Mouse (Mus musculus): ENCODE results near the gene Arhgef7. TPM values are rescaled to one million over a fixed set of nuclear protein-coding genes. Genes with fewer than 3 reads are reported as not detected.

Arhgef7 gene
- polyA plus RNA-seq, 1 experiment from 2014 or later: 31.6 TPM

DNA sequence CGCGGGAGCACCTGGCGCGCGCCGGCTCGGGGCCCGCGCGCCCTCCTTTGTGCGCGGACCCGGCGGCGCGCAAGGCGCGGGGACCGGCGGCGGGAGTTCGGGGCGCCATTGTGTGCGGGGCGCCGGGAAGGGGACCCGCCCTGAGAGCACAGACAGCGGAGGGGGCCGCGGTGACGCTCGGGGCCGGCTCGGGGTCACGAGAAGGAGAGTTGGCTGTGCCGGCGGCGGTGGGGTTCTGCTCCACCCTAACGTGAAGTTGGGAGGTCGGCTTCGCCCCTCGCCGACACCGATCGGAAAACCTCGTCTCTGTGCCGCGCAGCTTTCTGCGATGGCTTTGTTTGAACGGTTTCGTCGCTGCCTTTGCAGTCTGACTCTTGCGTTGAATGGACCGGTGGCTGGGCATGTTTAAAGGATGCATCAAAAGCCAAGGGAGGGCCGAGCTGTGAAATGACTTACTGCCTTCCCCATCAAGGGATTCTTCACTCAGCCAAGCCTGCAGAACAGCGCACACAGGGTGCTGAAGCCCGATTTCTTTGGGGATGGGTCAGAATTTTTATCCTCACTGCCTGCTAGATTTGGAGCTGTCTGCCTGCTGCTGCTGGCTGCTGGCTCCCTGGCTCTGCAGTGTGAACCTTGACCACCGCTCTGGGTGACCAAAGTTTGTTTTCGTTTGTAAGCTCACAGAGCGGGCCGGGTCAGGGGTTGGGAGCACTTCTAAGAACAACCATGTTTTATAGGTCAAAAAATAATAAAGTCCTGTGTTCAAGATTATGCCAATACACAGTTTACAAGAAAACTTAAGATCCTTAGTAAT is 1.2 kb downstream of the Arhgef7 start:
- no peaks in the 10 kb centered on the region for H3K9me3 ChIP-seq (ENCODE audit: low read length)
- no peak overlapping the region for H3K27ac ChIP-seq (ENCODE audit: low read length)
- H3K4me1 ChIP-seq (ENCODE audit: insufficient read depth, low read depth, low read length): no peaks in the 10 kb centered on the region
- peaks cover 39% of the 10 kb centered on the region for H3K27me3 ChIP-seq (replicated peaks; ENCODE audit: insufficient read depth, low read length)
- H3K4me3 ChIP-seq (ENCODE audit: low read depth, low read length): peak overlapping the region; percentile 55
- ATAC-seq (peak; percentile 14), DNase-seq (ENCODE audit: low spot score) (no peak)
- no peaks in the 10 kb centered on the region for H3K36me3 ChIP-seq (ENCODE audit: insufficient read depth, low read length)
- 3% methylated on average over 47 of the region's 61 CpGs for WGBS
- peak overlapping the region; percentile 91 for H3K4me2 ChIP-seq (replicated peaks; ENCODE audit: low read depth, low read length)
- TF ChIP-seq EP300 (IDR thresholded peaks at IDR 0.05): no peak
- TF ChIP-seq CTCF (IDR thresholded peaks at IDR 0.05): no peak
- H3K9ac ChIP-seq (replicated peaks; ENCODE audit: low read depth): peak overlapping the region; percentile 41; the same call in 1 of the 2 replicates

DNA sequence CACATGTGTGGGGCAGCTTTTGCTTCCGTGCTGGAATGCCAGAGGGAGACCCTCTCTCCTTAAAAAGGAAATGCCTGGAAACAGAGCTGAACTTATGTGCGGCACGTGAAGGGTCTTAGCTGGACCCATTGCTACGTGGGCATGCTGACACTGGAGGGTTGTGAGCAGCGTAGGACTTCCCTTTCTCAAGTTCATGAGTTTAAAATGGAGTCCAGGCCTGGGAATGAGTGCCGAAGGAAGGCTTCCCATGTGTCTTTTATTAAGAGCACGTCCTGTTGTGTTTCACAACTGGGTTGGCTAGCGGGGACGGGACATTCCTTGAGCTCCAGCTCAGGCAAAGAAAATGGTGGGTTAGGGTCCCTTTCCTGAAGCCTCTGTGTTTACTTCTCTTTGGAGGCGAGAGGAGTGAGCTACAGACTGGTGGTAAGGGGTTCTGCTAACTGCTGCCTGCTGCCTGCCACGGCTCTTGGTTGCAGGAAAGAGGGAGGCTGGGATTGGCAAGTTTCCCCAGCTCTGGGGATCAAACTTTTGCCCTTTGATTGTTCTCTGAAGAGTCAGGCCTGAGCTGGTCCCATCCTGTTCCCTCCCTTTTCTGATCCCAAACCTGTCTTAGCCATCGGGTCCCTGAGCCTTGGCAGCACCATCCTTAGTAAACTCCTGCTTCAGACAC is 2.9 kb downstream of the Arhgef7 start:
- ATAC-seq: peak; percentile 29; the same call in 1 of the 2 replicates
- Histone ChIP-seq H3K36me3 (ENCODE audit: insufficient read depth, low read length) (no peaks in the 10 kb centered on the region), H3K4me3 (ENCODE audit: low read depth, low read length) (no peak overlapping the region), H3K27ac (ENCODE audit: low read length) (peak overlapping the region; percentile 52; the same call in 1 of the 2 replicates), H3K4me2 (replicated peaks; ENCODE audit: low read depth, low read length) (no peak overlapping the region), H3K9ac (replicated peaks; ENCODE audit: low read depth) (no peak overlapping the region), H3K27me3 (replicated peaks; ENCODE audit: insufficient read depth, low read length) (peaks cover 34% of the 10 kb centered on the region), H3K4me1 (ENCODE audit: insufficient read depth, low read depth, low read length) (no peaks in the 10 kb centered on the region), H3K9me3 (ENCODE audit: low read length) (no peaks in the 10 kb centered on the region)
- WGBS: 50% methylated on average over 12 of the region's 12 CpGs
- peak; percentile 60 for DNase-seq (ENCODE audit: low spot score)
- TF ChIP-seq CTCF (IDR thresholded peaks at IDR 0.05) (no peak), EP300 (IDR thresholded peaks at IDR 0.05) (no peak)

DNA sequence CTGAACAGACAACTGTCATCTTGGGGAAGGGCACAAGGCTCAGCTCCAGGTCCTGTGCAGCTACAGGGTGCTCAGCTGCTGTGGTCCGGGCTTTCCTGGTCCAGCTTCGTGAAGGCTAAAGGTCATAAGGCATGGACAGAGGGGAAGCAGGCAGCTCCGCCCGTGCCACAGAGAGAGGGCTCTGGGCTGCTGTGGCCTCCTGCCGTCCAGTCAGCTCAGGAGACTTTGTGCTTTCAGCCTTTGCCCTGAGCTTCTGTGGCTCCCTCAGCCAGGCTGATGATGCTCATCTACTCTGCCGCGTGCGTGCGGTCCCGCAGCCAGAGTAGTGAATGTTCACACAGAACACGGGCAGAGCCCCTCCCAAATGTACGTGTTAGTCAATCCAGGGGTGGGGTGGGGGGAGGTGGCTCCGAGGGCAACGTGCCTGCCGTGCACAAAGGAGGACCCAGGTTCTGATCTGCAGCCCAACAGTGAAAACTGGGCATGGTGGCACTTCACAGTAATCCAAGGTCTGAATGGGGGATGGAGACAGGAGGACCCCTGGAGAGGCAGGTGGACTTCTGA is 8.2 kb downstream of the Arhgef7 start:
- no peak overlapping the region for H3K4me2 ChIP-seq (replicated peaks; ENCODE audit: low read depth, low read length)
- no peak overlapping the region for H3K4me3 ChIP-seq (ENCODE audit: low read depth, low read length)
- H3K36me3 ChIP-seq (ENCODE audit: insufficient read depth, low read length): no peaks in the 10 kb centered on the region
- ATAC-seq (no peak), DNase-seq (ENCODE audit: low spot score) (no peak)
- no peaks in the 10 kb centered on the region for H3K4me1 ChIP-seq (ENCODE audit: insufficient read depth, low read depth, low read length)
- H3K27ac ChIP-seq (ENCODE audit: low read length): no peak overlapping the region
- no peak for TF ChIP-seq CTCF (IDR thresholded peaks at IDR 0.05)
- TF ChIP-seq EP300 (IDR thresholded peaks at IDR 0.05): no peak
- 71% methylated on average over 15 of the region's 15 CpGs for WGBS
- H3K27me3 ChIP-seq (replicated peaks; ENCODE audit: insufficient read depth, low read length): no peaks in the 10 kb centered on the region
- H3K9me3 ChIP-seq (ENCODE audit: low read length): no peaks in the 10 kb centered on the region
- H3K9ac ChIP-seq (replicated peaks; ENCODE audit: low read depth): no peak overlapping the region

DNA sequence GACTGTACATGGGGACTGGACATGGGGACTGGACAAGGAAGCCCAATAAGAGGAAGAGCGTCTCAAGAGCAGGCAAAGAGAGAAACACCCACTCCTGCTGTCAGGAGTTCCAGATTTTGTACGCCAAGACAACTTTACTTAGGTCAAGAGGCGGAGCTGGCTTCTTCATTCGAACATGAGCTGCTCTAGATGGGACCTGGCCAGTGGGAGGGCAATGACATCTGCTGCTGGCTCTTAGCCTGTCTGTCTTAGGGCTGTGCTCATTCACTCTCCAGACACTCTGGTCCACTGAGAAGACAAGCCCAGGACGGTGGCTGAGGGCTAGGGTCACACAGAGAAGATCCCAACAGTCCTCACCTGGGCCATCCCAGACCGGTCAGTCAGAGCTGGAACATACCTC is 9.6 kb downstream of the Arhgef7 start:
- H3K4me2 ChIP-seq (replicated peaks; ENCODE audit: low read depth, low read length): no peak overlapping the region
- peak; percentile 48; the same call in 1 of the 2 replicates for ATAC-seq

DNA sequence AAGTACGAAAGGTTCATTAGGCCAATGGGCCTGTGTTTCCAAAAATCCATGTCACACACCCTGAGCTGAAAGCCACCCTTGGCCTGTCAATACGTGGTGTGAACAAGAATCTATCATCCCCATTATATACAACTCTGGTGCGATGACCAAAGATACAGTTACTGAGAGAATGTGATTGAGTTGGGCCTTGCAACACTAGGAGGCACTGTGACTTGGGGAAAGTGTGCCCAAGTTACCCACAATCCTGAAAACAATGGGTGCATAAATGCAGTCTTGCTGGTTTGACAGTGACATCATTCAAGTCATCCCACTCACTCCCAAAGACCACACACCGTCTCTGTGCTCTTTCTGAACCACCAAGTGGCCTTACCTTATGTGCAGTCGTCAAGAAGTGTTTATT is 11.6 kb downstream of the Arhgef7 start:
- Histone ChIP-seq H3K4me2 (replicated peaks; ENCODE audit: low read depth, low read length) (no peak overlapping the region), H3K27me3 (replicated peaks; ENCODE audit: insufficient read depth, low read length) (no peaks in the 10 kb centered on the region), H3K9ac (replicated peaks; ENCODE audit: low read depth) (no peak overlapping the region), H3K9me3 (ENCODE audit: low read length) (no peaks in the 10 kb centered on the region), H3K36me3 (ENCODE audit: insufficient read depth, low read length) (no peaks in the 10 kb centered on the region), H3K4me1 (ENCODE audit: insufficient read depth, low read depth, low read length) (no peaks in the 10 kb centered on the region), H3K27ac (ENCODE audit: low read length) (no peak overlapping the region), H3K4me3 (ENCODE audit: low read depth, low read length) (no peak overlapping the region)
- 71% methylated on average over 5 of the region's 5 CpGs for WGBS
- no peak for DNase-seq (ENCODE audit: low spot score)
- ATAC-seq: no peak
- peak; percentile 34 for TF ChIP-seq CTCF (IDR thresholded peaks at IDR 0.05)
- no peak for TF ChIP-seq EP300 (IDR thresholded peaks at IDR 0.05)

More for the DNA sequence above, 9.6 kb downstream of the Arhgef7 start:
- no peaks in the 10 kb centered on the region for H3K9me3 ChIP-seq (ENCODE audit: low read length)
- no peaks in the 10 kb centered on the region for H3K27me3 ChIP-seq (replicated peaks; ENCODE audit: insufficient read depth, low read length)
- no peaks in the 10 kb centered on the region for H3K36me3 ChIP-seq (ENCODE audit: insufficient read depth, low read length)
- no peak overlapping the region for H3K9ac ChIP-seq (replicated peaks; ENCODE audit: low read depth)
- 64% methylated on average over 6 of the region's 6 CpGs for whole genome bisulfite sequencing
- TF ChIP-seq CTCF (IDR thresholded peaks at IDR 0.05) (no peak), EP300 (IDR thresholded peaks at IDR 0.05) (no peak)
- no peaks in the 10 kb centered on the region for H3K4me1 ChIP-seq (ENCODE audit: insufficient read depth, low read depth, low read length)
- H3K27ac ChIP-seq (ENCODE audit: low read length): no peak overlapping the region
- no peak overlapping the region for H3K4me3 ChIP-seq (ENCODE audit: low read depth, low read length)
- DNase-seq (ENCODE audit: low spot score): peak; percentile 43

DNA sequence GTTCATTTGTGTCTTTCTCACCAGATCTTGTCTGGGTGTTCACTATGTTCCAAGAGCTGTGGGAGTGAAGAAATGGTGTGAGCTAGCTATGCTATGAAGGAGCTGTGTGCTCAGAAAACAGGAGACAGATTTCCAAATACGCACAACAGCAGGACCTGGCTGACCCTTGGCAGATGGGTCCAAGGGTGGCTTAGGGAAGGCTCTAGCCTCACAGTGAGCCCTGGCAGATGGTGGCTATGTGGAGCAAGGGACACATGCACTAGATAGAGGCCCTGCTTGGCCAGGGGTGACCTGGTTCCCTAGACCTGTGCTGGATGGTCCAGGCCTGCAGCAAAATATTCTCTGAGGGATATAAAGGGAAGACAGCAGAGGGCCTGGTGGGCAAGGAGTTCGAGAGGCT is 13.3 kb downstream of the Arhgef7 start:
- ATAC-seq (no peak), DNase-seq (ENCODE audit: low spot score) (no peak)
- TF ChIP-seq CTCF (IDR thresholded peaks at IDR 0.05) (no peak), EP300 (IDR thresholded peaks at IDR 0.05) (no peak)
- WGBS: 65% methylated on average over 2 of the region's 2 CpGs
- Histone ChIP-seq H3K27me3 (replicated peaks; ENCODE audit: insufficient read depth, low read length) (no peaks in the 10 kb centered on the region), H3K9me3 (ENCODE audit: low read length) (no peaks in the 10 kb centered on the region), H3K4me1 (ENCODE audit: insufficient read depth, low read depth, low read length) (no peaks in the 10 kb centered on the region), H3K9ac (replicated peaks; ENCODE audit: low read depth) (no peak overlapping the region), H3K4me3 (ENCODE audit: low read depth, low read length) (no peak overlapping the region), H3K36me3 (ENCODE audit: insufficient read depth, low read length) (no peaks in the 10 kb centered on the region), H3K4me2 (replicated peaks; ENCODE audit: low read depth, low read length) (no peak overlapping the region), H3K27ac (ENCODE audit: low read length) (no peak overlapping the region)
